ENCODE assay signal across 8 mouse cellular contexts in the genomic region with DNA sequence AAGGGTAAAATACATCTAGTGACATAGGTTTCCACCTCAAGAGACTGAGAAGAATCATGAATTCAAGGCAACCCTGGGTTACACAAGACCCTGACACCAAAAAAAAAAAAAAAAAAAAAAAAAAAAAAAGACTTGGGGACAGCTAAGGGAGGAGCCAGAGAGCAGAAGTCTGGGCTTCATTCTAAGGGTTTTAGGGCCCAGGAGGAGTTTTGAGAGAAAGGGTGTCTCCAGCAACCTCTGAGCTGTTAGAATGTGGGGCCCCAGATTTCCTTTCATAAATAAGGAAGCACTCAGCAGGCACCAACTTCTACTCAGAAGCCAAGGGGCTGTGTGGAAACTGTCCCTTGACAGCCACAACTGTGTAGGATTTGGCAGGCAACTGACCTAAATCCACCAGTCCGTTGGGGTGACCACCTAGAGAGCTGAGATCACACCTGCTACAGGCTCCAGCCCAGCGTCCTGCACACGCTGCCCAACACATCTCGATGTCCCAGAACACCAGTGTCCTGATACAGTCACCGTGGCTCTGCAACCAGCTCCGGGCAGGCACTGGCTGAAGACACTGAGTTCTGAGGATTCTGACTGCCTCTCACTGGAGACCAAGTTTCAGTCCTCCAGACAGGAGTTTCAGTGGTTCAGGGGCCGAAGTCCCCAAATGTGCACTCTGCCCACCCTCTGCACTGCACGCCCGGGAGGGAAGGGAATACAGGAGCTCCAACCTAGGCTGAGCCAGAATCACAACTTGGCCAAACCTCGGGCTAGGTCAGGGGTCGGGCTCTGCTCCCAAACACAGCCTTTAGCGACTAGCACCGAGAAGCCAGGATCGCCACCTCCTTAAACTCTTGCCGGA. TPM values are rescaled to one million over a fixed set of nuclear protein-coding genes. Genes with fewer than 3 reads are reported as not detected.
A peak's percentile ranks its signal among the peaks of the same experiment; 100 is the strongest.
DNase-seq lines count a peak whose midpoint lies in the region; ATAC-seq and TF ChIP-seq lines count a peak whose summit lies in the region.

No protein-coding gene starts in this region.

- H3K9ac ChIP-seq in intestine, embryonic 14.5 days (ENCODE audit: low read length) = peak overlapping the region; percentile 92
- H3K9ac ChIP-seq in liver, embryonic 14.5 days (replicated peaks) = peak overlapping the region; percentile 68
- H3K9ac ChIP-seq in neural tube, embryonic 12.5 days = peak overlapping the region; percentile 92

- H3K4me1 ChIP-seq in G1E (ENCODE audit: insufficient read depth, low read depth, low read length) = peaks cover 68% of the 10 kb centered on the region
- H3K4me1 ChIP-seq in forebrain, embryonic 10.5 days = peaks cover 52% of the 10 kb centered on the region
- H3K4me1 ChIP-seq in intestine, embryonic 14.5 days (replicated peaks; ENCODE audit: control insufficient read depth, insufficient read depth, low read length) = peaks cover 25% of the 10 kb centered on the region
- H3K4me1 ChIP-seq in liver, embryonic 14.5 days (replicated peaks; ENCODE audit: control insufficient read depth in 2 of 2, insufficient read depth in 2 of 2, low read length in 1 of 2) = peaks cover 44 to 50% of the 10 kb centered on the region in 2 experiments
- peaks cover 35% of the 10 kb centered on the region for H3K4me1 ChIP-seq in neural tube, embryonic 12.5 days

- H3K27ac ChIP-seq in forebrain, embryonic 10.5 days = peak overlapping the region; percentile 95
- H3K27ac ChIP-seq in intestine, embryonic 14.5 days (ENCODE audit: low read depth) = peak overlapping the region; percentile 90
- peak overlapping the region; percentile 74 for H3K27ac ChIP-seq in liver, embryonic 14.5 days
- H3K27ac ChIP-seq in neural tube, embryonic 12.5 days = peak overlapping the region; percentile 79

- no peaks in the 10 kb centered on the region for H3K9me3 ChIP-seq in G1E (replicated peaks)
- no peaks in the 10 kb centered on the region for H3K9me3 ChIP-seq in forebrain, embryonic 10.5 days
- no peaks in the 10 kb centered on the region for H3K9me3 ChIP-seq in intestine, embryonic 14.5 days (ENCODE audit: control insufficient read depth, low read length)
- H3K9me3 ChIP-seq in liver, embryonic 14.5 days (ENCODE audit: control insufficient read depth, low read length) = no peaks in the 10 kb centered on the region
- no peaks in the 10 kb centered on the region for H3K9me3 ChIP-seq in neural tube, embryonic 12.5 days

- WGBS in forebrain, embryonic 10.5 days = under 1% methylated on average over 15 of the region's 15 CpGs
- WGBS in intestine, embryonic 14.5 days = under 1% methylated on average over 15 of the region's 15 CpGs
- WGBS in liver, embryonic 14.5 days (ENCODE audit: insufficient replicate concordance) = under 1% methylated on average over 15 of the region's 15 CpGs
- under 1% methylated on average over 15 of the region's 15 CpGs for WGBS in neural tube, embryonic 12.5 days

- DNase-seq in embryo, embryonic 10 days (ENCODE audit: low spot score) = peak; percentile 58
- no peak for DNase-seq in embryo, embryonic 11 days
- DNase-seq in G1E (ENCODE audit: low spot score) = peak; percentile 56
- DNase-seq in forebrain, embryonic 10.5 days (ENCODE audit: extremely low spot score, low spot score) = peak; percentile 54
- DNase-seq in intestine, embryonic 14.5 days (ENCODE audit: low spot score) = peak; percentile 81
- DNase-seq in liver, embryonic 14.5 days (ENCODE audit: low read depth in 3 of 3, low spot score in 3 of 3) = peak in 1 of 3 experiments; percentile 51

- H3K4me2 ChIP-seq in intestine, embryonic 14.5 days (ENCODE audit: low read length) = peak overlapping the region; percentile 85
- peak overlapping the region; percentile 86 for H3K4me2 ChIP-seq in liver, embryonic 14.5 days (ENCODE audit: low read depth)
- peak overlapping the region; percentile 92 for H3K4me2 ChIP-seq in neural tube, embryonic 12.5 days (replicated peaks)

- no peak for TF ChIP-seq CTCF in G1E (IDR thresholded peaks at IDR 0.05; ENCODE audit: low read depth, low read length)
- no peak for TF ChIP-seq CTCF in liver, embryonic 14.5 days (IDR thresholded peaks at IDR 0.05; ENCODE audit: low read depth)

- ATAC-seq in G1E (ENCODE audit: extremely low read depth, insufficient number of reproducible peaks, low FRiP score, poor library complexity, severe bottlenecking) = peak; percentile 22
- ATAC-seq in intestine, embryonic 14.5 days (replicated peaks; ENCODE audit: low FRiP score, low TSS enrichment, low read depth) = peak; percentile 4
- ATAC-seq in liver, embryonic 14.5 days (ENCODE audit: insufficient read depth) = no peak
- 0 out of 2 replicates have a peak, but pooled peaks have one; percentile 0 for ATAC-seq in neural tube, embryonic 12.5 days (ENCODE audit: low FRiP score, low read depth)
- no peak for ATAC-seq in activated CD4-positive, CD25-positive, alpha-beta regulatory T cell, adult 4 months

- H3K27me3 ChIP-seq in G1E (ENCODE audit: insufficient read depth, low read length) = no peaks in the 10 kb centered on the region
- H3K27me3 ChIP-seq in forebrain, embryonic 10.5 days (ENCODE audit: poor library complexity, severe bottlenecking) = peaks cover 20% of the 10 kb centered on the region
- H3K27me3 ChIP-seq in intestine, embryonic 14.5 days (replicated peaks; ENCODE audit: control insufficient read depth, insufficient read depth, low read length) = no peaks in the 10 kb centered on the region
- H3K27me3 ChIP-seq in liver, embryonic 14.5 days (ENCODE audit: control insufficient read depth, insufficient read depth, low read length) = no peaks in the 10 kb centered on the region
- H3K27me3 ChIP-seq in neural tube, embryonic 12.5 days (replicated peaks) = no peaks in the 10 kb centered on the region

- peaks cover 10% of the 10 kb centered on the region for H3K36me3 ChIP-seq in G1E (replicated peaks)
- H3K36me3 ChIP-seq in forebrain, embryonic 10.5 days (replicated peaks) = 0 out of 2 replicates have a peak, but pooled peaks cover 7% of the 10 kb centered on the region
- no peaks in the 10 kb centered on the region for H3K36me3 ChIP-seq in intestine, embryonic 14.5 days (ENCODE audit: control insufficient read depth, insufficient read depth, low read length)
- H3K36me3 ChIP-seq in liver, embryonic 14.5 days (replicated peaks; ENCODE audit: control insufficient read depth, insufficient read depth, low read depth) = no peaks in the 10 kb centered on the region
- no peaks in the 10 kb centered on the region for H3K36me3 ChIP-seq in neural tube, embryonic 12.5 days

- no peak for TF ChIP-seq EP300 in liver, embryonic 14.5 days (IDR thresholded peaks at IDR 0.05; ENCODE audit: low read depth)

- H3K4me3 ChIP-seq in G1E (ENCODE audit: low read depth, low read length) = peak overlapping the region; percentile 84
- peak overlapping the region; percentile 88 for H3K4me3 ChIP-seq in forebrain, embryonic 10.5 days
- H3K4me3 ChIP-seq in intestine, embryonic 14.5 days (ENCODE audit: low read depth, low read length) = peak overlapping the region; percentile 78
- peak overlapping the region; percentile 71 to 79 for H3K4me3 ChIP-seq in liver, embryonic 14.5 days (ENCODE audit: insufficient read depth in 1 of 2, low read depth in 2 of 2, low read length in 2 of 2)
- H3K4me3 ChIP-seq in neural tube, embryonic 12.5 days = peak overlapping the region; percentile 87

RNA-seq across cellular contexts. Expression of a gene that starts 0.9 kb away (rescaled TPM):
- total RNA-seq in G1E (2014; fragmentation: Nextera tagmentation) (32.3 and 36.3 TPM in 2 replicates), G1E (2017) (23.4 and 27.2 TPM in 2 replicates)
- polyA plus RNA-seq in G1E (2012) = 7.5 and 10.3 TPM in 2 replicates
- polyA plus RNA-seq in forebrain, embryonic 10.5 days (2016; fragmentation: Nextera tagmentation; extraction: Ambion mirVana) = 89.3 and 93.9 TPM in 2 replicates
- 71.4 and 76.1 TPM in 2 replicates for polyA plus RNA-seq in intestine, embryonic 14.5 days (2014; fragmentation: Nextera tagmentation; extraction: Ambion mirVana)
- polyA plus RNA-seq in liver, embryonic 14.5 days (2012; rRNA removed) = 22.0 and 22.9 TPM in 2 replicates
- polyA plus RNA-seq in liver, embryonic 14.5 days (2014; fragmentation: Nextera tagmentation; extraction: Ambion mirVana) = 25.4 and 28.5 TPM in 2 replicates
- polyA plus RNA-seq in neural tube, embryonic 12.5 days (2016; fragmentation: Nextera tagmentation; extraction: Ambion mirVana) = 99.6 and 99.7 TPM in 2 replicates
- 10 to 100 TPM; 56.8 to 58.3 TPM for polyA plus RNA-seq in activated CD4-positive, CD25-positive, alpha-beta regulatory T cell, adult 4 months (2017; shearing (Covaris generic))

RNA-seq across cellular contexts. Expression of a gene that starts 47.9 kb away (rescaled TPM):
- total RNA-seq in G1E (2014; fragmentation: Nextera tagmentation) = 101 and 113 TPM in 2 replicates
- 57.9 and 59.7 TPM in 2 replicates for total RNA-seq in G1E (2017)
- polyA plus RNA-seq in G1E (2012) = 9.4 and 12.5 TPM in 2 replicates
- polyA plus RNA-seq in forebrain, embryonic 10.5 days (2016; fragmentation: Nextera tagmentation; extraction: Ambion mirVana) = 49.4 and 50.5 TPM in 2 replicates
- polyA plus RNA-seq in intestine, embryonic 14.5 days (2014; fragmentation: Nextera tagmentation; extraction: Ambion mirVana) = 46.3 and 46.4 TPM in 2 replicates
- 22.0 and 39.4 TPM in 2 replicates for polyA plus RNA-seq in liver, embryonic 14.5 days (2012; rRNA removed)
- polyA plus RNA-seq in liver, embryonic 14.5 days (2014; fragmentation: Nextera tagmentation; extraction: Ambion mirVana) = 41.8 and 45.1 TPM in 2 replicates
- 56.4 and 59.2 TPM in 2 replicates for polyA plus RNA-seq in neural tube, embryonic 12.5 days (2016; fragmentation: Nextera tagmentation; extraction: Ambion mirVana)
- 1 to 10 TPM; 8.5 to 9.2 TPM for polyA plus RNA-seq in activated CD4-positive, CD25-positive, alpha-beta regulatory T cell, adult 4 months (2017; shearing (Covaris generic))

Comparison
In these comparisons a context has a peak if more than half of its experiments do, and no peak if none do; other contexts are left out.
1. ATAC-seq: peak in G1E (single experiment), intestine, embryonic 14.5 days (single experiment) and neural tube, embryonic 12.5 days (single experiment); none in liver, embryonic 14.5 days (single experiment) and activated CD4-positive, CD25-positive, alpha-beta regulatory T cell, adult 4 months (single experiment).
2. Peak in every context shown above with its lines, with median percentiles within 50 percentile points of each other: H3K4me3 ChIP-seq, H3K27ac ChIP-seq, H3K4me2 ChIP-seq and H3K9ac ChIP-seq.